Mouse (Mus musculus): ENCODE measurements around the gene Ptov1.
A peak's percentile ranks its signal among the peaks of the same experiment; 100 is the strongest.
"Not testable (repeated sequence)": the region's sequence is repeated elsewhere in the genome, so short reads cannot be mapped to it uniquely, and the experiment has no call there.

Gene Ptov1

DNA sequence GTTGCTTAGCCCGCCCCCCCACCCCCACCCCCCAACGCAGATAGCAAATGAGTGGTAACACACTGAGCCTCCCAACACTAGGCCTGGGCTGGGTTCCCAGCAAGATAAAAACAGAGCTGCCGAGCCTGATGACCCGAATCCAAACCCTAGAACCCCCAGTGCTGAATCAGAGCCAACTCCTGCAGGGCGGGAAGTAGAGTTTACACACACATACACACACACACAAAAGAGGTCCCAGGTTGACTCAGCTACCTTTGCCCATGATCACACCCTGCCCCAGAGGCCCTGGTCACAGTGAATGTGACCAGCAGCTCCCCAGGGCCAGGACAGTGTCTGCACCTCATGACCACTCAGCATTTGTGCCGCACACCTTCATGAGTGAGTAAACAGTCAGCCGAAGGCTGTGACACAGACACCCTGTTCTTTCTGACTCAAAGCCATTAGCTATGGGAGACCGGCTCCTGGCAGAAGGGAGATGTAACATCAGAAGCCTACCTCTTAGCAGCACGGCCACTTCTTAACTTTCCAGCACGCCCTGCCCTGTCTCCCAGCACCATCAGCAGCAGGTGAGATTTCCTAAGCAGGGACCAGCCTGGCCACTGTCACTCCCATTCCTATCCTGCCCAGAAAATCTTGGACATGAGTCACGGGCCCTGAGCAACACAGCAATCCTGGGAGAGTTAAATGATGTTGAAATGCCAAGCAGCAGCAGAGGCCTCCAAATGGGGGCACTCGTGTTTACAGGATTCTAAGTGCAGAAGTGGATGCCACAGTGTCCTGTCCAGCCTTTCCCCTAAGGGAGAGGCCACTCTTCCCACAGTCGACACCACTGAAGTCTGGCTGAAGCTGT lies 18.9 kb upstream of the Ptov1 start:
- peak; percentile 83 for DNase-seq (ENCODE audit: inconsistent ontology term)

DNA sequence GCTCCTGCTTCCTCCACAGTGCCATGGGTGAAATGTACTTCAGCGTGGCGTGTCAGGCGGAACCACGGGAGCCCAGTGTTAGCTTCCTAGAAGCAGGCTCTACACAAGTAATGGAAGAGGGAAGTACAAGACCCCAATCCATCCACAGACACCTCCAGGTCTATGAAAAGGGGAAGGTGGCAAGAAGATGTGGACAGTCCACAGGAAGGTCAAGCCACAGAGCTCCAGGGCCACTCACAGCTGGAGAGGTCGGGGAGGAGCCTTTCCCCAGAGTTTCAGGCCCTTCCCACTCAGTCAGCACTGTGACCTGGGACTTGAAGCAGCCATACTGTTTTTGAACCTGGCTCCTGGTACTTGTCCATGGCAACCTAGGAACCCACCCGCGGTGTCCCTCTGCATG lies 17.4 kb upstream of the Ptov1 start:
- no peak for DNase-seq (ENCODE audit: inconsistent ontology term)

DNA sequence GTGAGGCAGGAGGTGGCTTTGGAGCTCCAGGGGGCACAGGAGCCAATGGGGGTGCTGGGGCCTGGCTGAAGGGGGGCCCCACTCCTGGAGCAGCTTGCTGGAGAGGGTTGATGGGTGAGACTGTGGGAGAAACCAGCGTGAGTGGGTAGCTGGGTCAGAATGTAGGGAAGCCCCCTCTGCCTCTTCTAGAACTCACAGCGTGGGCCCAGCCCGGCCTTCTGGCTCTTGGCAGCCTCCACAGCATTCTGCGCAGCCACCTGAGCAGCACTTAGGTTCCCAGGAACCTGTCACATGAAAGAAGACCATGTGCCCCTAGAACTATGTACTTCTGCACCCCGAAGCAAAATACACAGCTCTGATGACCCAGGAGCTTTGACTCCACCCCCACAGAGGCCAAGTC lies 15.0 kb upstream of the Ptov1 start:
- DNase-seq (ENCODE audit: inconsistent ontology term), result no peak

DNA sequence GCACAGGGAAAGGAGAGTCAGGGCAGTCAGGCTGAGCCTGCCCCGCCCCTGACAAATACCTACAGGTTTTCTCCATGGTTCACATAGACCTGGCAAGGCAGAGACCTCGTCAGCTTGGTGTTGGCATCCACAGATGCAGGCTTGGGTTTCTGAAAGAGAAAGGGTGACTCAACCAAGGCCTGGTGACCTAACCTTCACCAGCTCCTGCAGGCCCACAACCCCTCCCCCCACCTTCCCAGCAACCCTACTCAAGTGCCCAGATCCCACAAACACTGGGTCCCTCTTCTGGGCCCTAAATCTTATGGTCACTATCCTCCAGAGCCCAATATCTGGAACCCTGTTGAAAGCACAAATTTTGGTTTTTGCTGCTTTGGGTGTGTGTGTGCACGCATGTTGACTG lies 13.4 kb upstream of the Ptov1 start:
- no peak for DNase-seq (ENCODE audit: inconsistent ontology term)

DNA sequence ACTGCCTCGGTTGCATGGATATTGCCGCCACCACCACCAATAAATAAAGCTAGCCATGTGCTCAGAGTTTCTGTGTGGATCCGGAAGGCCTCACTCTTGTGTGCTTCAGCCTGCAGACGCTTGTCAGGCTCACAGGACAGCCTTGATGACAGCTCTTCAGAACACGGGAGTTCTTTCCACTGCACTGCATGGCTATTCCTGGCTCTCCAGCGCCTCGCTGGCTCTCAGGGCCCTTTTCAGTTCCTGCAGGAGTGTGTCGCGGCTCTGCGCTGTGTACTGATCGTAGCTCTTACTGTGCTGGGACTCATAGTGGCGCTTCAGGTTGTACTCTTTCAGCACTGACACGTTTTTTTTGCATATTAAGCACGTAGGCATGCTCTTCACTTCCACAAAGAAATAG lies 8.2 kb upstream of the Ptov1 start:
- DNase-seq (ENCODE audit: inconsistent ontology term), result no peak

DNA sequence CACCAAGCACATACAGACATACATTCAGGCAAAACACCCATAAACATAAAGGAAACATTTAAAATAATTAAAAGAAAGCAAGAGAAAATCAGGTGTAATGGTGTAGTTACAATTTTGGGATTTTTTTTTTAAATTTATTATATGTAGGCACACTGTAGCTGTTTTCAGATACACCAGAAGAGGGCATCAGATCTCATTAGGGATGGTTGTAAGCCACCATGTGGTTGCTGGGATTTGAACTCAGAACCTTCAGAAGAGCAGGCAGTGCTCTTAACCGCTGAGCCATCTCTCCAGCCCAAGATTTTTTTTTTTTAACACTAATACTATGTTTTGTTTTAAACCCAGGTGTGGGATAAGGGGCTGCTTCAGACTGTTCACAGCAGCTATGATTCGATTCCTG lies 2.2 kb upstream of the Ptov1 start:
- not testable (repeated sequence) for DNase-seq (ENCODE audit: inconsistent ontology term)

DNA sequence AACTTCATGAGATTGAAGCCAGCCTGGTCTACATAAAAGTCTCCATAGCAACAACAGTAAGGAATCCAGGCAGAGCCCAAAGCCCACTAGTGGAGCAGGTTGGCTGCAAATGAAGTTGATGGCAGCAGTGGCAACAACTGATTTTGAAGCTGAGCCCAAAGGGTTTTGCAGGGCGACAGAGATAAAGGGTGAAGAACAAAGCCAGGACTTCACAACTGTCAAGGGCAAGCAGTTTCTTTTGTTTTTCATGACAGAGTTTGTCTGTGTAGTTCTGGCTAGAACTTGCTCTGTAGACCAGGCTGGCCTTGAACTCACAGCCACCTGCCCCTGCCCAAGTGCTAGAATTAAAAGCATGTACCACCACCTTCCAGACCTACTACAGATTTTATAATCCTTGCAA lies 1.6 kb upstream of the Ptov1 start:
- DNase-seq (ENCODE audit: inconsistent ontology term), result no peak

DNA sequence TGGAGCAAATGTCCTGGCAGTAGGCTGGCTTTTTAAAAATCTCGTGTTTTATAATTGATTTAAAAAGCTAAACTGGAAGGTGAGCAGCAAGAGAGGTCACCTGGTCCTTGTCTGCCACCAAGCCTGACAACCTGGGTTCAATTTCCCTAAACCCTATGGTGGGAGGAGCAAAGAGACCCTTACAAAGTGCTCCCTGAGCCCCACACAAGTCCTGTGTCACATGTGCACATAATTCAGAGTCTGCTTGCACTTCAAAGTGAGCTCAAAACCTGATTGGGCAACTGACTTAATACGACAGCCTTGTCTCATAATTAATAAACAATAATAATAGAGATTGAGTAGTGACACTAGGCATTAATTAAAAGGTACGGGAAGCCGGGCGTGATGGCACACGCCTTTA lies 1.0 kb upstream of the Ptov1 start:
- DNase-seq (ENCODE audit: inconsistent ontology term), result no peak

DNA sequence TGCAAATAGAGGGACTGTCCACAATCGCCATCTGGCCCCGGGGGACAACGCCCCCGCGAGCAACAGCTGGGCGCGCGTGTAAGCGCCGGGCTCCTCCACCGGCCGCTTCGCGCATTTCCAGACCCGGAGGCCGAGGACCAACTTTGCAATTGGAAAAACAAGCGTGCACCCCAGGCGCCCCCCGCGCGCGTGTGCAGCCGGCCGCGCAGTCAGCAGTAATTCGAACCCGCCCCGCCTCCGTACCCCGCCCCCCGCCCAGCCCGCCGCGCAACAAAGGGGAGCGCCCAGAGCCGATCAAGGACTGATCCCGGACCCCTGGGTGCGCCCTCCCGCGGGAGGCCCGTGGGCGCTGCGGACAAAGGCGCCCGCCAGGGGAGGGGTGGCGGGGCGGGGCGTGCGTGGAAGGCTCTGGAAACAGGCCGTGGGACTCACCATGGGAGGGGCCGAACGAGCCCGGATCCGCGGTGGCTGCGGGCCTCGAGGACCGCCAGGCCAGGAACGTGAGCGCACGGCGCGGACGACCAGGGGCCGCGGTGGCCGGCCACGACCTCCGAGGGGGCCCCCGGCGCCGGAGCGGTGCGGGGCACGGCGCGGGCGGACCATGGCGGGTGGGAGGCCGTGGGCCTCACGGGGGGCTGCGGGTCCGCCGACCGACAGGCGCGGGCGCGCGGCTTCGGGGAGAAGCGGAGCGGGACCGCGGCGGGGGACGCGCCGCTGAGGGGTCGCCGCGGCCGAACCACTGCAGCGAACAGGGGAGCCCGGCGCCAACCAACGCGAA lies 480 bp downstream of the Ptov1 start:
- DNase-seq (ENCODE audit: inconsistent ontology term), result peak; percentile 79

DNA sequence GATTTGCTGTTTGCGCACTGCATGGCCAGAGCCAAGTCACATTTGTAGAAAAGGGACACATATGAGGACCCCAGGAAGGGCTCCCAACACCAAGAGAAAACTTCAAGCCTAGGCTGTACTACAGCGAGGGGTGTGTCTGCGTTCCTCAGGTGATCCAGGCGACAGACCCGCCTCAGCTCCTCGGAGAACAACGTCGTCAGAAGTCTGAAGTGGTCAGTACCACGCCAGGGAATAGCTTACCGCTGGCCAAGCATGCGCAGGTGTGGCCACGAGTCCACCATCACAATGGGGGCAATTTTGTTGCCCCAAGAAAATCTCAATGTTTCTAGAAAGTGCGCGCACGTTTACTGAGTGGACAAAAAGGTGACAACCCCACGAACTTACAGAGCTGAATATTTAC lies 1.1 kb downstream of the Ptov1 start:
- DNase-seq (ENCODE audit: inconsistent ontology term), result no peak

DNA sequence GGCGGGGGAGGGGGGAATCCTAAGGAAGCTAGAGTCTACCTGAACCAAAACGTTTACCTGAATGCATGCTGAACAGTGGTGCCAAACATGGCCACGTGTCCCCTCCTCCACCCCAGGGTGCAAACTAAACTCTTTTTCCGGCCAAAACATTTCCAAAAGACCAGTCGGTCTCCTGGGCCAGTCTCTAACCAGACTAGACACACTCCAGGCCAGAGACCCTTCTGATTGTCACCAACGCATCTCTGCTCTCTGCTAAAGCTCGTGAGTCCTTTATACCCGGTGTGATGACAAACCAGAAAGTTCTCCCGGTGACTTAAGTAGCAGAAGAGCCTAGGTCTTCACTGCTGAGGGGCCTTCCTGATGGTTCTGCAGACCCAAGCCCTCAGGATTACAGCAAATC lies 1.8 kb downstream of the Ptov1 start:
- no peak for DNase-seq (ENCODE audit: inconsistent ontology term)

DNA sequence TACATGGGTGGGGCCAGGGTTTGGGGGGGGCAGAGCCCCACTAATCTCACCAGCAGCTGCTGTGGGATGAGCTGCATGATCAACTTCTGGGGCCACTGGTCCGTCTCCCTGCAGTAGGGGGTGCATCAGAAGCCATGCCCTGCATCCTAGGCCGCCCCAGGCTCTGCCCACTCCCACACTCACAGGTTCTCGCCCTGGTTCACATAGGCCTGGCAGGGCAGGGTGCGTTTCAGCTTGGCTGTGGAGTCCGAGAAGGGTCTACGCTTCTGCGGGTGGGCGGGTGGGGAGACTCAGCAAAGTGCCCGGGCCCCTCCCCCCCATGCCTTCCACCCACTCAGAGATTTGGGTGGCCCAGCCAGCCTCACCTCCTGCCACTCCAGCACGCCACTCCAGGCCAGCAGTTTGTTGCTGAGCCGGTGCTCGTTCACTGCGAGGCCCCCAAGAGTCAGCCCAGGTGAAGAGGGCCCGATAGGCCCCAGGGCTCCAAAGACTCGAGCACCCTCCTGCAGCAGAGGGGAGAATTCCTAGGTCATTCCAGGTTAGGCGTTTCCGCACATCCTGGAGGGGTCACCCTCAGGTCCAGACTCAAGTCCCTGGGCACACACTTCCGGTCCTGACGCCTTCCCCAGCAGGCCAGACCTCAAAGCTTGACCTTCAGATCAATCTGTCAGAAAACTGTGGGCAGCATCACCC lies 2.4 kb downstream of the Ptov1 start:
- no peak for DNase-seq (ENCODE audit: inconsistent ontology term)

DNA sequence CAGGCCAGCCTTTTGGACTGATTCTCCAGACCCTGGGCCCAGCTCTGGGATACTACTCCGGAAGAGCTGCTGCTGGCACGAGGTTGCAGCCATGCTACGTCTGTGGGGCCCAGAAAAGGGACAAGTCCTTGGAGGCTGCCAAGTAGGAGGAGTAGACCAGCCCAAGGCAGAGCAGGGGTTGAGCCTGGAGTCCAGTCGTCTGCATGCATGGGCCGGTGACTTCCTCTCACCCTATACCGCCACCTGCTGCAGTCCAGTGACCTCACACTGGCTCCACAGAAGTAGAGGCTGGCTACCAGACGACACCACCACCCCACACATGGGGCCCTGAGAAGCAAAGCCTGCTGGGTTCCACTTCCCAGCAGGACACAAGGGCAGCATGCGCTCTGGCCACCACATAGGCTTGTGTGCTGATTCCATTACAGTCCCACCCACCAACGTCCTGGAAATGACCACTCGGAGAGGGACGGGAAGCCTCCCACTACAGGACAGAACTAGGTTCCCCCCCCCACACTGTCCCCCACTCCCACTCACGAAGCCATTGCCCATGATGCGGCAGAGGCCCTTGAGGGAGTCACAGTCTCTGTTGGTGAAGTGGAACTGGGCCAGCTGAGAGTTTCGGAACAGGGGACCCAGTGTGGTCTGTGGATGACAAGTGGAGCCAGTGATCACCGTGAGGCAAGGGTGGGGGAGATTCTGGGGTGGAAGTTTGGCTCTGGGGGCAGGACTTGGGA lies 3.1 kb downstream of the Ptov1 start:
- peak; percentile 82 for DNase-seq (ENCODE audit: inconsistent ontology term)

DNA sequence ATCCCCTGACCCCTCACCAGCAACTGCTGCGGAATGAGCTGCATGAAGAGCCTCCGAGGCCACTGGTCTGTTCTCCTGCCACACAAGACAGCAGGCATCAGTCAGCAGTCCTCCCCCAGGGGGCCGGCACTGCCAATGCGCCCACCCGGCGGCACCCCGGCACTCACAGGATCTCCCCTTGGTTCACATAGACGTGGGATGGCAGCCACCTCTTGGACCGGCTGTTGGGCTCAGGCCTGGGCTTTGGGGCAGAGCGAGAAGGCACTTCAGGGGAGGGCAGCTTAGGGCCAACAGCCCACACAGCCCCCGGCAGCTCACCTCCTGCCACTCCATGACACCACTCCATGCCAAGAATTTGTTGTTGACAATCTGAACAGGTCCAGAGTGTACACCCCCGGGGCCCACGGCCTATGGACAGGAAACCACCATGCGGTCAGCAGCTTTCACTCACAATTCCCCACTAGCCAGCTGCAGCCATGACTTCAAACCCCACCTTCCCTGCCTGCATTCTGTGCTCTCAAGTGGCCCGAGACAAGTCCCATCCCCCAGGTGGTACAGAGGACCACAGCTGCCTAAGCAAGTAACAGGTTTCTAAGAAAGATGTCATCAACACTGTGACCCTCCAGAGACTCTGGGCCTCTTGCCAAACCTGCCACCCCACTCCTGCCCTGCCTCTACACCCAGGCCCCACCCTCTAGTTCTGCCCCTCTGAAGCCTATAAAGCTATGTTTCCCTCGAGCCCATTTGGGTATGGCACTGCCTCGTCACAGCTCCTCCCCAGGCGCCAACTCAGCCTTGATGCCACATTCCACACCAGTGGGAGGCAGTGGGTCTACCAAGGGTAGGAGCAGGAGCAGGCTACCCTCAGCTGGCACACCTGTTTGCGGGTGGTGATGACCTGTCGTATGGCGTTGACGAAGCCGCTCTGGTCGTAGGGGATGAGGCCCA lies 4.7 kb downstream of the Ptov1 start:
- no peak for DNase-seq (ENCODE audit: inconsistent ontology term)

DNA sequence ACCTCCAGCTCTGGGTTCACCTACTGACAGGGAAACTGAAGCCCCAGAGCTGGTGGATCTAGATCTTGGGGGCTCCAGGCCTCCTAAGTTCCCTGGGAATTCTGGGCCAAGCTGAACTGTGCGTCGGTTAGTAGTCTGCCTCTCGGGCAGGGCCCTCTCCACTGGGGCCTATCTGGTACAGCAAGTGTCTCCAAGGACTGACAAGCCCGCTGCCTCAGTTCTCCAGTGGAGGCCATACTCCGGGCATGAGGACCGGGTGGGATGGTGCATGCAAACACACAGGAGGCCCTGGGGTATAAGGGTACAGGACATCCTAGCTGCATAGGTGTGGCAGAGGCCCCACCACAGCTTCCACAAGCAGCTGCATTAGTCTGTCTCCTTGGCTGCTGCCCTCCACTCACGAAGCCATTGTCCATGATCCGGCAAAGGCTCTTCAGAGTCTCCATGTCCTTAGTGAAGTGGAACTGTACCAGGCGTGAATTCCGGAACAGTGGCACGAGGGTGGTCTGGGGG lies 5.5 kb downstream of the Ptov1 start:
- no peak for DNase-seq (ENCODE audit: inconsistent ontology term)

DNA sequence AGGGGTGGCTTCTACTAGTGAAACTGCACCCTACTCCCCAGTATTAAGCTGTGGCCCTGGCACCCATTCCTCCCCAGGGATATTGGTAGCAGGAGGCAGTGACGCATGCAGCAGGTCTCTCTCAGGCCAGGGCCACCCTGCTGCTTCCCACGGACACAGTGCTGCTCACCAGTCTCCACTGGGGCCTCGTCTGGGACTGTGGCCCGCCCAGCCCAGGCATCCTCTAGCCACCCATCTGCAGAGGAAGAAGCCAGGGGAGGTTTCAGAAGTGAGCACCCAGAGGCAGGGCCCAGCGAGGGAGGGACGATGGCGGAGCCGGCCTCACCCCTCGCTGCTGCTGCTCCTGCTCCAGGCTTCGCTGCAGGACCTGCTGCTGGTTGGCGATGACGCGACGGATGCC lies 6.4 kb downstream of the Ptov1 start:
- no peak for DNase-seq (ENCODE audit: inconsistent ontology term)

DNA sequence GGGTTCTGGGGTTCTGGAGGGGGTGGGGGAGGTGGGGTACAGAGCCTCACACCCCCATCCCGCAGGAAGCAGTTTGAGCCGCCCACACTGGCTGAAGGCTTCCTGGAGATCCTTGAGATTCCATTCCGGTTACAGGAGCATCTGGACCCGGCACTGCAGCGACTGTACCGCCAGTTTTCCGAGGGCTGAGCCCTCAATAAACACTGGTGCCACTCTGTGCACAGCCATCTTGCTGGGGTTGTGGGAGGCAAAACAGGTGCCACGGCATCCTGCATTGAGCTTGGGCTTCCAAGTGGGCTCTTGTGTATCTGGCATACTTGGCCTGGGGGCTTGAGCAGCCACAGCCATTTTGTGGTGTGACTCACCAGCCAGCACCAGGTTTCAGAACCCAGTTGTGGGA lies 7.2 kb downstream of the Ptov1 start:
- no peak for DNase-seq (ENCODE audit: inconsistent ontology term)

DNA sequence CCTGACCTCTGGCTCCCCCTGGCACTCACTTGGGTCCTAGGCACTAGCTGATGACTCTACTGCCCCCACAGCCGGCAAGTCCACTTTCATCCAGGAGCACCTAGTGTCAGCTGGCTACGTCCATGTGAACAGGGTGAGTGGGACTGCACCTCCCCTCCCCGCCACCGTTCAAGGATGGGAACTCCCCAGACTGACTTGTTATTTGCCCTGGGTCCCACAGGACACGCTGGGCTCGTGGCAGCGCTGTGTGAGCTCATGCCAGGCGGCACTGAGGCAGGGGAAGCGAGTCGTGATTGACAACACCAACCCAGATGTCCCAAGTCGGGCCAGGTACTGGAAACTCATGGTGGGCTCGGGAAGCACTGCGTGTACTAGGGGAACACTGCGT lies 8.2 kb downstream of the Ptov1 start:
- DNase-seq (ENCODE audit: inconsistent ontology term), result no peak

DNA sequence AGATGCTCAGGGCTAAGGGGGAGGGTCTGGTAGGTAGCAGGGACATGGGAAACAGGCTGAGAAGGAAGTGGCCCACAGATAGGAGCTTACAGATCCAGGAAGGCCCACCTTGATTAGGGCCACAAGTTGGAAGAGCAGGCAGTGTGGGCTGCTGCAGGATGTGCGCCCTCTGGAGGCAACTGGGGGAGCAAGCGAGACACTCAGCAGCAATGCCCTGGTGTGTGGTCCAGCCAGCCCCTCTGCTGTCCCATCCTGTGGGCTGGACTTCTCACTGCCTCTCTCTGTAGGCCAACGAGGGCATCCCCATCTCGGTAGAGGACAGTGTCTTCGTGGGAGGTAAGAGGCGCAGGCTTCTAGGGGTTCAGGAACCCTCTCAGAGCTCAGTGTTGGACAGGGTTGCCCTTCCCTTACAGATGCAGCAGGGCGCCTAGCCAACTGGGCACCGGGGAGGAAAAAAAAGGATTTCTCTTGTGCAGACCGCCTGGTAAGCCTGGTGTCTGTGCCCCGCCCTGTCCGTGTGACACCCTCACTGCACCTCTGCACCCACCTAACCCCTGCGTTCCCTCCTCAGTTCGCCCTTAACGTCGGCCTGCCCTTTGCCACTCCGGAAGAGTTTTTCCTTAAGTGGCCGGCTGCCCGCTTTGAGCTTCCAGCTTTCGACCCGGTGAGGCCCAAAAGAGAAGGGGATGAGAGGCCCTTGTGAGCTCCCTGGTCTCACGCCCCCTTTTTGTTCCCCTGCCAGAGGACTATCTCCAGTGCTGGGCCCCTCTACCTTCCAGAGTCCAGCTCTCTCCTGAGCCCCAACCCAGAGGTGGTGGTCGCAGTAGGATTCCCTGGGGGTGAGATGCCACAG lies 8.8 kb downstream of the Ptov1 start:
- peak; percentile 68 for DNase-seq (ENCODE audit: inconsistent ontology term)

DNA sequence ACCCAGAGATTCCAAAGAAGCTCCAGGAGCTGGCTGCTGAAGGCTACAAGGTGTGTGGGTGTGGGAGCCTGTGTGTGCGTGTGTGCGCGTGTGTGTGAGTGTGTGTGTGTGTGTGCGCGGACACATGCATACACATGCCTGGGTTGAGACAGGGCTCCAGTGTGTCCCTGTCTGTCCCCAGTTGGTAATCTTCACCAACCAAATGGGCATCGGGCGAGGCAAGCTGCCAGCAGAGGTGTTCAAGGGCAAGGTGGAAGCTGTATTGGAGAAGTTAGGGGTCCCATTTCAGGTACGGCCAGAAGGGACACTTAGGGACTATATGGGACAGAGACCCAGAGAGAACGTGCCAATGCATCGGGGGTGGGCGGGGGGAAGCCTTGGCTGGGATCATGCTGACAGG lies 9.7 kb downstream of the Ptov1 start:
- no peak for DNase-seq (ENCODE audit: inconsistent ontology term)

Measured in Muller cell, postnatal 12 days (primary cell).